8 mouse cellular contexts compared by ENCODE assay signal in the genomic region with DNA sequence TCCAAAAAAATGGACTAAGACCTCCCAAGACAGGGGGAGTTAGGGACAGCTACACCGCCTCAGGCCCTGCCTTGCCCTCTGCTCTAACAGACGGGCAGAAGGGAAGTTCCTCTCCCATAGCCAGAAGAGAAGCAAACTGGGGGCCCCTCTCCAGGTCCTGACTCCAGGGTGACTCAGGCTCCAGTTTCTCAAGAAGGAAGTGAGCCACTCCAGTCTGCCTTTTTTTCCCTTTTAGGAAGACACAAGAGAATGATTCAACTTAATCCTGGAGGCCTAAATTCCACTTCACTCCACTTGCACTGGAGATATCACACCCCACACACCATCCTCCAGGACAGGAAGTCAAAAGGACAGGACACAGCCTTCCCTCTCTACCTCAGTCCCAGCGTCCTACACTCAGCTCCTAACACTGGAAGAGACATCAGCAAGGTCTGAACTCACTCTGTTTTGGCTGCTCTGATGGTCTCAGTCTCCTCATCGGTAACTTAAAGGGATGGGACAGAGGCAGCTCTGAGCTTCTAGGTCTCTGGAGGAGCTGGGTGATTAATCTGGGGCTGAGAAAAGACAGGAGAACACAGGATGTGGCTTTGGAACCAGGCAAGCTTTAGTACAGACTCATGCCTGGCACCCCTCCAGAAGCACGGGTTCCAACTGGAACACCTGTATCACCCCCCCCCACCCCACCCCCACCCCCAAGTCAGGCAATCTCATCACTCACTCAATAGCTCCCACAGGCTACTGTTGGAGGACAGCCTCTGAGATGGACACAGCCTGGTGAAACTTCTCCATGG. TPM values are rescaled to one million over a fixed set of nuclear protein-coding genes. Genes with fewer than 3 reads are reported as not detected.
A peak's percentile ranks its signal among the peaks of the same experiment; 100 is the strongest.
DNase-seq lines count a peak whose midpoint lies in the region; ATAC-seq and TF ChIP-seq lines count a peak whose summit lies in the region.

No protein-coding gene starts in this region.

- DNase-seq in forebrain, embryonic 11.5 days (ENCODE audit: low spot score), result no peak
- DNase-seq in forebrain, postnatal 0 days, result no peak
- peak; percentile 57 for DNase-seq in thymus, postnatal 4 days
- no peak for DNase-seq in layer of hippocampus, postnatal 25 days (ENCODE audit: extremely low spot score in 1 of 2, low spot score in 1 of 2)
- DNase-seq in adrenal gland, postnatal 10 days, result no peak

- ATAC-seq in forebrain, embryonic 11.5 days (replicated peaks; ENCODE audit: low FRiP score), result no peak
- no peak for ATAC-seq in forebrain, postnatal 0 days
- no peak for ATAC-seq in heart, embryonic 15.5 days (replicated peaks; ENCODE audit: insufficient number of reproducible peaks, insufficient read depth, low FRiP score, low read depth)
- ATAC-seq in liver, embryonic 15.5 days (ENCODE audit: insufficient read depth), result no peak

- TF ChIP-seq CTCF in forebrain, postnatal 0 days (IDR thresholded peaks at IDR 0.05; ENCODE audit: low read depth), result no peak
- TF ChIP-seq CTCF in E14TG2a.4 (conservative IDR thresholded peaks at IDR 0.05; ENCODE audit: low read length), result no peak

- no peak overlapping the region for H3K4me3 ChIP-seq in forebrain, embryonic 11.5 days (ENCODE audit: low read depth, low read length)
- H3K4me3 ChIP-seq in forebrain, postnatal 0 days (ENCODE audit: low read depth, low read length), result no peak overlapping the region
- H3K4me3 ChIP-seq in E14TG2a.4 (replicated peaks; ENCODE audit: low read length), result peak overlapping the region; percentile 48
- H3K4me3 ChIP-seq in heart, embryonic 15.5 days, result no peak overlapping the region
- H3K4me3 ChIP-seq in liver, embryonic 15.5 days (replicated peaks), result no peak overlapping the region

- H3K4me2 ChIP-seq in forebrain, embryonic 11.5 days (ENCODE audit: low read depth, low read length, severe bottlenecking), result no peak overlapping the region
- H3K4me2 ChIP-seq in forebrain, postnatal 0 days (ENCODE audit: low read depth), result no peak overlapping the region
- H3K4me2 ChIP-seq in heart, embryonic 15.5 days, result peak overlapping the region; percentile 52
- peak overlapping the region; percentile 29; the same call in 1 of the 2 replicates for H3K4me2 ChIP-seq in liver, embryonic 15.5 days

- H3K4me1 ChIP-seq in forebrain, embryonic 11.5 days (replicated peaks; ENCODE audit: control insufficient read depth, insufficient read depth, low read length), result peaks cover 18% of the 10 kb centered on the region
- H3K4me1 ChIP-seq in forebrain, postnatal 0 days (ENCODE audit: insufficient read depth), result peaks cover 4% of the 10 kb centered on the region; the same call in 1 of the 2 replicates
- H3K4me1 ChIP-seq in E14TG2a.4 (replicated peaks; ENCODE audit: low read depth, low read length), result peaks cover 87% of the 10 kb centered on the region
- peaks cover 87% of the 10 kb centered on the region for H3K4me1 ChIP-seq in heart, embryonic 15.5 days (replicated peaks)
- H3K4me1 ChIP-seq in liver, embryonic 15.5 days (replicated peaks), result peaks cover 54% of the 10 kb centered on the region

- WGBS in forebrain, embryonic 11.5 days, result 62% methylated on average over 5 of the region's 5 CpGs
- 68% methylated on average over 5 of the region's 5 CpGs for WGBS in forebrain, postnatal 0 days
- WGBS in heart, embryonic 15.5 days, result 26% methylated on average over 5 of the region's 5 CpGs
- WGBS in liver, embryonic 15.5 days (ENCODE audit: insufficient replicate concordance), result 12% methylated on average over 5 of the region's 5 CpGs

- no peaks in the 10 kb centered on the region for H3K36me3 ChIP-seq in forebrain, embryonic 11.5 days (ENCODE audit: control insufficient read depth, insufficient read depth, low read length)
- H3K36me3 ChIP-seq in forebrain, postnatal 0 days (ENCODE audit: insufficient read depth), result no peaks in the 10 kb centered on the region; the same call in 1 of the 2 replicates
- H3K36me3 ChIP-seq in E14TG2a.4 (ENCODE audit: insufficient read depth, low read length), result peaks cover 32% of the 10 kb centered on the region
- peaks cover 5% of the 10 kb centered on the region; the same call in 1 of the 2 replicates for H3K36me3 ChIP-seq in heart, embryonic 15.5 days
- no peaks in the 10 kb centered on the region for H3K36me3 ChIP-seq in liver, embryonic 15.5 days (replicated peaks)

- no peaks in the 10 kb centered on the region for H3K27me3 ChIP-seq in forebrain, embryonic 11.5 days (ENCODE audit: control insufficient read depth, insufficient read depth, low read length)
- H3K27me3 ChIP-seq in forebrain, postnatal 0 days (ENCODE audit: insufficient read depth, low read length), result no peaks in the 10 kb centered on the region
- no peaks in the 10 kb centered on the region for H3K27me3 ChIP-seq in E14TG2a.4 (ENCODE audit: insufficient read depth, low read length)
- H3K27me3 ChIP-seq in heart, embryonic 15.5 days, result no peaks in the 10 kb centered on the region
- no peaks in the 10 kb centered on the region for H3K27me3 ChIP-seq in liver, embryonic 15.5 days

- H3K9me3 ChIP-seq in forebrain, embryonic 11.5 days (ENCODE audit: control insufficient read depth, low read length), result no peaks in the 10 kb centered on the region; the same call in 1 of the 2 replicates
- H3K9me3 ChIP-seq in forebrain, postnatal 0 days (ENCODE audit: low read length), result no peaks in the 10 kb centered on the region
- 0 out of 2 replicates have a peak, but pooled peaks cover under 1% of the 10 kb centered on the region for H3K9me3 ChIP-seq in E14TG2a.4 (ENCODE audit: low read length)
- no peaks in the 10 kb centered on the region for H3K9me3 ChIP-seq in heart, embryonic 15.5 days (replicated peaks)
- H3K9me3 ChIP-seq in liver, embryonic 15.5 days (replicated peaks), result no peaks in the 10 kb centered on the region

- 0 out of 2 replicates have a peak overlapping the region, but pooled peaks have one; percentile 10 for H3K9ac ChIP-seq in forebrain, embryonic 11.5 days (ENCODE audit: low read length)
- no peak overlapping the region for H3K9ac ChIP-seq in forebrain, postnatal 0 days
- H3K9ac ChIP-seq in heart, embryonic 15.5 days, result peak overlapping the region; percentile 18; the same call in 1 of the 2 replicates
- H3K9ac ChIP-seq in liver, embryonic 15.5 days, result no peak overlapping the region

- H3K27ac ChIP-seq in forebrain, embryonic 11.5 days (ENCODE audit: low read depth, low read length), result peak overlapping the region; percentile 47; the same call in 1 of the 2 replicates
- H3K27ac ChIP-seq in forebrain, postnatal 0 days (ENCODE audit: low read depth, low read length), result no peak overlapping the region
- peak overlapping the region; percentile 94 for H3K27ac ChIP-seq in heart, embryonic 15.5 days
- peak overlapping the region; percentile 81 for H3K27ac ChIP-seq in liver, embryonic 15.5 days (replicated peaks)

RNA-seq across cellular contexts. Expression of a gene that starts 31.0 kb away (rescaled TPM):
- 27.2 and 29.5 TPM in 2 replicates for polyA plus RNA-seq in forebrain, embryonic 11.5 days (2014; fragmentation: Nextera tagmentation; extraction: Ambion mirVana)
- total RNA-seq in forebrain, postnatal 0 days (2014; rRNA removed), result 15.4 and 19.1 TPM in 2 replicates
- polyA plus RNA-seq in forebrain, postnatal 0 days (2015; fragmentation: Nextera tagmentation; extraction: Ambion mirVana), result 4.9 and 6.7 TPM in 2 replicates
- 29.2 and 42.3 TPM in 2 replicates for polyA plus RNA-seq in heart, embryonic 15.5 days (2015; fragmentation: Nextera tagmentation; extraction: Ambion mirVana)
- 7.9 and 9.4 TPM in 2 replicates for polyA plus RNA-seq in liver, embryonic 15.5 days (2015; fragmentation: Nextera tagmentation; extraction: Ambion mirVana)
- total RNA-seq in layer of hippocampus, postnatal 25 days (2021), result 100 to 1,000 TPM in 1 of 2 experiments, 10 to 100 TPM in 1; 93.4 to 102 TPM
- total RNA-seq in adrenal gland, postnatal 10 days (2021), result 10 to 100 TPM; 49.3 to 53.7 TPM

Comparison
In these comparisons a context has a peak if more than half of its experiments do, and no peak if none do; other contexts are left out.
1. H3K9ac ChIP-seq: peak in forebrain, embryonic 11.5 days (single experiment) and heart, embryonic 15.5 days (single experiment); none in forebrain, postnatal 0 days (single experiment) and liver, embryonic 15.5 days (single experiment).
2. H3K4me2 ChIP-seq: peak in heart, embryonic 15.5 days (single experiment) and liver, embryonic 15.5 days (single experiment); none in forebrain, embryonic 11.5 days (single experiment) and forebrain, postnatal 0 days (single experiment).